Mouse (Mus musculus) WW6 (cell line): ENCODE results near the gene Lsm2.
"Not testable (repeated sequence)": the region's sequence is repeated elsewhere in the genome, so short reads cannot be mapped to it uniquely, and the experiment has no call there.

Experiments
- DNase-seq: peaks from one replicate; pipeline ENCODE4 v3.0.0-alpha.2; 2013; ENCODE audit warnings: low read depth, low spot score

Lsm2 gene

GRCm38 (mm10) chr17:34956340-34956739 is 25.3 kb upstream of the Lsm2 start:
- DNase-seq: no peak

- not testable (repeated sequence) for DNase-seq
Observed at GRCm38 (mm10) chr17:34957291-34957690, 24.4 kb upstream of the Lsm2 start.

- not testable (repeated sequence) for DNase-seq
Observed at GRCm38 (mm10) chr17:34957966-34958365, 23.7 kb upstream of the Lsm2 start.

GRCm38 (mm10) chr17:34958734-34959129 is 22.9 kb upstream of the Lsm2 start:
- not testable (repeated sequence) for DNase-seq

- DNase-seq: not testable (repeated sequence)
Observed at GRCm38 (mm10) chr17:34959130-34959778, 22.4 kb upstream of the Lsm2 start, which contains the start of gene Hspa1b. Gene Hspa1b, minus strand, starts transcription at chr17:34959238.

GRCm38 (mm10) chr17:34959881-34960515 is 21.7 kb upstream of the Lsm2 start:
- DNase-seq: no peak

GRCm38 (mm10) chr17:34960702-34961493 is 20.8 kb upstream of the Lsm2 start:
- DNase-seq: no peak

- no peak for DNase-seq
Observed at GRCm38 (mm10) chr17:34962125-34962524, 19.5 kb upstream of the Lsm2 start.

- no peak for DNase-seq
Observed at GRCm38 (mm10) chr17:34962841-34963240, 18.8 kb upstream of the Lsm2 start.

- no peak for DNase-seq
Observed at GRCm38 (mm10) chr17:34964640-34965049, 17.0 kb upstream of the Lsm2 start.

- DNase-seq: no peak
Observed at GRCm38 (mm10) chr17:34965627-34966026, 16.0 kb upstream of the Lsm2 start.

GRCm38 (mm10) chr17:34969822-34970221 is 11.8 kb upstream of the Lsm2 start, which contains the start of gene Gm20481:
Gene Gm20481, plus strand, starts transcription at chr17:34969912.
- DNase-seq: not testable (repeated sequence)

- not testable (repeated sequence) for DNase-seq
Observed at GRCm38 (mm10) chr17:34970850-34971249, 10.8 kb upstream of the Lsm2 start.

GRCm38 (mm10) chr17:34971694-34972068 is 10.0 kb upstream of the Lsm2 start:
- DNase-seq: not testable (repeated sequence)

GRCm38 (mm10) chr17:34972069-34972749 is 9.5 kb upstream of the Lsm2 start, which contains the start of the genes Hspa1a and Hspa1l:
Gene Hspa1a, minus strand, starts transcription at chr17:34972156.
Gene Hspa1l, plus strand, starts transcription at chr17:34972703.
- DNase-seq: not testable (repeated sequence)

- DNase-seq: no peak
Observed at GRCm38 (mm10) chr17:34975581-34976492, 5.8 kb upstream of the Lsm2 start.

- DNase-seq: no peak
Observed at GRCm38 (mm10) chr17:34977000-34977399, 4.7 kb upstream of the Lsm2 start.

- no peak for DNase-seq
Observed at GRCm38 (mm10) chr17:34978239-34978638, 3.4 kb upstream of the Lsm2 start.

- no peak for DNase-seq
Observed at GRCm38 (mm10) chr17:34979631-34980030, 2.0 kb upstream of the Lsm2 start.

GRCm38 (mm10) chr17:34980655-34981054 is 1.0 kb upstream of the Lsm2 start:
- DNase-seq: no peak

GRCm38 (mm10) chr17:34982328-34982727 is 666 bp downstream of the Lsm2 start:
- no peak for DNase-seq
